Mouse (Mus musculus) embryo, embryonic 9.5 days (tissue): ENCODE results near the gene Prss45.
A peak's percentile ranks its signal among the peaks of the same experiment; 100 is the strongest.

ENCODE experiments used
- DNase-seq: peaks from one replicate; pipeline ENCODE4 v3.0.0-alpha.2; 2017; ENCODE audit errors: extremely low spot score

The Prss45 gene

GRCm38 (mm10) chr9:110857781-110858472 is 23.5 kb downstream of the Prss45 start, which contains the start of gene Prss50:
Prss50 (plus strand) TSS chr9:110857967.
- DNase-seq = peak; percentile 41

- no peak for DNase-seq
Observed at GRCm38 (mm10) chr9:110858523-110858922, 24.1 kb downstream of the Prss45 start.

GRCm38 (mm10) chr9:110858967-110859596 is 24.7 kb downstream of the Prss45 start:
- DNase-seq = no peak

GRCm38 (mm10) chr9:110871030-110871429 is 36.6 kb downstream of the Prss45 start:
- DNase-seq = peak; percentile 57

- no peak for DNase-seq
Observed at GRCm38 (mm10) chr9:110873681-110874659, 39.6 kb downstream of the Prss45 start.

- DNase-seq = no peak
Observed at GRCm38 (mm10) chr9:110874660-110875191, 40.3 kb downstream of the Prss45 start.

GRCm38 (mm10) chr9:110875288-110875695 is 40.9 kb downstream of the Prss45 start:
- peak; percentile 52 for DNase-seq

GRCm38 (mm10) chr9:110877353-110877752 is 43.0 kb downstream of the Prss45 start:
- DNase-seq = no peak

GRCm38 (mm10) chr9:110877888-110878287 is 43.5 kb downstream of the Prss45 start:
- no peak for DNase-seq

- DNase-seq = no peak
Observed at GRCm38 (mm10) chr9:110879191-110879920, 45.0 kb downstream of the Prss45 start, which contains the start of gene Als2cl. Als2cl (plus strand) TSS chr9:110879870.

GRCm38 (mm10) chr9:110879998-110880561 is 45.7 kb downstream of the Prss45 start, which contains the start of gene Tmie:
Tmie (minus strand) TSS chr9:110880113.
- DNase-seq = no peak

GRCm38 (mm10) chr9:110880772-110881171 is 46.4 kb downstream of the Prss45 start:
- DNase-seq = no peak

- no peak for DNase-seq
Observed at GRCm38 (mm10) chr9:110881953-110882352, 47.6 kb downstream of the Prss45 start.

- no peak for DNase-seq
Observed at GRCm38 (mm10) chr9:110887388-110888303, 53.3 kb downstream of the Prss45 start.

GRCm38 (mm10) chr9:110888935-110889334 is 54.5 kb downstream of the Prss45 start:
- DNase-seq = no peak

GRCm38 (mm10) chr9:110890026-110890783 is 55.8 kb downstream of the Prss45 start:
- DNase-seq = peak; percentile 65
